Mouse (Mus musculus) kidney, postnatal 0 days (tissue): ENCODE measurements around the gene Gm3138. TPM values are rescaled to one million over a fixed set of nuclear protein-coding genes. Genes with fewer than 3 reads are reported as not detected.
"Not testable (repeated sequence)": the region's sequence is repeated elsewhere in the genome, so short reads cannot be mapped to it uniquely, and the experiment has no call there.

ENCODE experiments used
- ATAC-seq: fragments of 200-750 bp; cut with Nextera tagmentation; replicated peaks from 2 replicates; pipeline ENCODE4 v1.8.0; 2017; ENCODE audit warnings: low read depth, moderate number of reproducible peaks, moderate TSS enrichment, moderate library complexity; ENCODE audit not compliant: low FRiP score
- DNase-seq: peaks from one replicate; pipeline ENCODE4 v3.0.0-alpha.2; 2016; ENCODE audit warnings: low spot score
- H3K27ac ChIP-seq: fragments of 300-500 bp; sonication (generic); 2 replicates; pipeline ENCODE4 v1.5.1; 2014; ENCODE audit warnings: mild to moderate bottlenecking
- H3K27me3 ChIP-seq: fragments of 300-500 bp; sonication (generic); 2 replicates; pipeline ENCODE4 v1.6.1; 2014; ENCODE audit warnings: low read length, mixed read lengths; ENCODE audit not compliant: insufficient read depth
- H3K36me3 ChIP-seq: fragments of 300-500 bp; sonication (generic); 2 replicates; pipeline ENCODE4 v1.6.1; 2014; ENCODE audit warnings: low read length, mixed read lengths; ENCODE audit not compliant: insufficient read depth
- H3K4me1 ChIP-seq: fragments of 300-500 bp; sonication (generic); replicated peaks from 2 replicates; pipeline ENCODE4 v1.6.1; 2014; ENCODE audit warnings: antibody characterized with exemption, low read length, mixed read lengths; ENCODE audit not compliant: insufficient read depth
- H3K4me2 ChIP-seq: fragments of 300-500 bp; sonication (generic); 2 replicates; pipeline ENCODE4 v1.6.1; 2014; ENCODE audit warnings: mild to moderate bottlenecking, low read length, moderate library complexity, mixed read lengths
- H3K4me3 ChIP-seq: fragments of 300-500 bp; sonication (generic); replicated peaks from 2 replicates; pipeline ENCODE4 v1.5.1; 2014; ENCODE audit warnings: low read depth, low read length
- H3K9ac ChIP-seq: fragments of 300-500 bp; sonication (generic); 2 replicates; pipeline ENCODE4 v1.6.1; 2014; ENCODE audit warnings: low read depth, low read length
- H3K9me3 ChIP-seq: fragments of 300-500 bp; sonication (generic); replicated peaks from 2 replicates; pipeline ENCODE4 v1.6.1; 2016; ENCODE audit warnings: low read length, inconsistent platforms, mixed read lengths
- WGBS: fragments of 180-500 bp; shearing (Covaris S2); extraction: QIAGEN DNeasy Blood & Tissue Kit; methylation state at CpG from one replicate; pipeline ENCODE4 v1.1.7; 2014; 5-methylcytosine and 5-hydroxymethylcytosine counted together
- polyA plus RNA-seq: library from polyadenylated mRNA; unstranded; fragments of >200 nt; fragmentation: Nextera tagmentation; extraction: Ambion mirVana; gene quantifications from 2 replicates; pipeline ENCODE4 v1.2.1, GENCODE M21; 2015

Gm3138 gene
- not detected in 2 replicates for polyA plus RNA-seq

DNA sequence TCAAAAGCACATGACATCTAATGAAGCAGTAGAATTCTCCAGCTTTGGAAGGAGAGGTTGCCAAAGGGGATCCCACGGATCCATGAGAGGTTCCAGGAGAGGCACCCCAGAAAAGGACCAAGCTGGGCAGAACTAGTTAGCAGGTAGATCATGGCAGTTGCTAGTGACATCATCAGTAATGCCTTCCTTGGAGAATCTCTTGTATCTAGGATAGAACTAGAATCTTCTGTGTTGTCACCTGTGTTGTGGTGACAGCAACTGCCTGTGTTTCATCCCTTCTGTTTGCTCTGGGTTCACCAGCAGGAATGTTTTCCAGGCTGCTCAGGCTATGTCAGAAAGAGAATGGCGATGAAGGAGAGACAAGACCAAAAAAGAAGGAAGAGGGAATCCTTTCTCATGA is at the start of gene Gm3138:
Gm3138 (plus strand) TSS at position 301 of the 400 bp plus-strand sequence.
- not testable (repeated sequence) for ATAC-seq
- no CpG with 5 or more reads among the region's 2 CpGs for WGBS

DNA sequence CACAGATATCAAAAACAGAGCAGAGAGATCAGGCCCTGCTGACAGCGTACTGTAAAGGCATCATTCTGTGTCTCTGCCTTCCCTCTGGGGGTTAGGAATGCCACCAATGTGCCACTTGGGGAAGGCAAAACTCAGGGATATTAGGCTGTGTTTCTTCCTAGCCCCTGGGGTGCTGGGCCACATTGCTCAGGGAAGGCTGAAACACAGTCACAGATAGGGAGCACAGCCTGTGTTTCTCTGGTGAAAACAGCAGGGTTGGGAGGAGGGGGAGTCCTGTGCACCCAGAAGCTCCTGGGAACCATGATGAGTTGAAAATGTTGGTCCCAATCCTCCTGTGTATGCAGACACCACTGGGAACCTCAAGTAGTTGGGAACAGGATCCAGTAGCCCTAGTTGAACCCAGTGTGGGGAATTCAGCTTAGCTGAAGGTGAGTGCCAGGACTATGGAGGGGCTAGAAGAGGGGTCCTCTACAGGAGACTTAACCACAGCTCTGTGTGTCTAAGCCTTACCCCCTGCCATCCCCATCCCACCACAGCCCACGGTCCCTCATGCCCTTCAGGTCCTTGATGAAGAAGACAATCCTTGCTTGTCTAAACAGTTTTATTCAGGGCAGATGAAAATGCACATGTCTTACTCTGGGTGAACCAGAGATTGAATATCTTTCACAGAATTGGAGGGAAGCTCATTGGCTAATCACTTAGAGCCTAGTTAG is 20.0 kb downstream of the Gm3138 start:
- H3K4me2 ChIP-seq, H3K9ac ChIP-seq, H3K27me3 ChIP-seq, H3K4me1 ChIP-seq, H3K27ac ChIP-seq, H3K4me3 ChIP-seq, H3K36me3 ChIP-seq, H3K9me3 ChIP-seq, DNase-seq, ATAC-seq: not testable (repeated sequence)
- 82% methylated on average over 2 of the region's 2 CpGs for WGBS

More for the DNA sequence above, at the start of gene Gm3138:
- H3K27ac ChIP-seq, H3K4me1 ChIP-seq, H3K4me2 ChIP-seq, H3K27me3 ChIP-seq, H3K36me3 ChIP-seq, H3K4me3 ChIP-seq, H3K9ac ChIP-seq, DNase-seq, H3K9me3 ChIP-seq: not testable (repeated sequence)

DNA sequence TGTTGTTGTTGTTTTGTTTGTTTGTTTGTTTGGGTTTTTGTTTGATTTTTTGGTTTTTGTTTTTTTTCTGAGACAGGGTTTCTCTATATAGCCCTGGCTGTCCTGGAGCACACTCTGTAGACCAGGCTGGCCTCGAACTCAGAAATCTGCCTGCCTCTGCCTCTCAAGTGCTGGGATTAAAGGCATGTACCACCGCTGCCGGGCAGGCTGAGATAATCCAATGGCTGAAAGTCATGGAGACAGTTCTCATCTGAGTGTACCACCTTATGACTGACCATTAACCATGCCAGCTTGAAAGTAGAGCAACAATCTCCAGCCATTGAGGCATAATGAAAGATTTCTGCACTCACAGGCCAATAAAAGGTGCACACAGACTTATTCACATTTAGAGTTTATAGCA is 30.4 kb downstream of the Gm3138 start:
- H3K4me1 ChIP-seq, H3K9ac ChIP-seq, H3K27ac ChIP-seq, H3K9me3 ChIP-seq, H3K27me3 ChIP-seq, H3K4me2 ChIP-seq, H3K36me3 ChIP-seq, ATAC-seq, DNase-seq, H3K4me3 ChIP-seq: not testable (repeated sequence)
- WGBS = 88% methylated on average over 2 of the region's 3 CpGs

Other genes with a start within 250 kb of the Gm3138 start
- gene Gm5796, start 225.7 kb upstream of the Gm3138 start, polyA plus RNA-seq = 0.11 TPM in 1 of 2 replicates, not detected in the other
- gene Gm3115, start 165.5 kb upstream of the Gm3138 start, polyA plus RNA-seq = not detected in 2 replicates
- 0.14 and 0.36 TPM in 2 replicates for gene Gm8108, start 139.1 kb upstream of the Gm3138 start, polyA plus RNA-seq
- gene Gm3127, start 84.6 kb upstream of the Gm3138 start, polyA plus RNA-seq = not detected in 2 replicates
- gene Gm2974, start 67.1 kb upstream of the Gm3138 start, polyA plus RNA-seq = 0.20 and 0.21 TPM in 2 replicates
- not detected in 2 replicates for gene Gm3149, start 67.7 kb downstream of the Gm3138 start, polyA plus RNA-seq
- gene 2610042L04Rik, start 85.1 kb downstream of the Gm3138 start, polyA plus RNA-seq = not detected in 2 replicates
- gene Gm3159, start 147.9 kb downstream of the Gm3138 start, polyA plus RNA-seq = not detected in 2 replicates
- gene Gm3164, start 165.8 kb downstream of the Gm3138 start, polyA plus RNA-seq = 0.05 and 0.17 TPM in 2 replicates
- not detected in 2 replicates for gene Gm3173, start 181.4 kb downstream of the Gm3138 start, polyA plus RNA-seq
- gene Gm3182, start 232.1 kb downstream of the Gm3138 start, polyA plus RNA-seq = not detected in 2 replicates